Mouse (Mus musculus) embryo, embryonic 9.5 days (tissue): ENCODE results near the gene Borcs8.

Experiments
- DNase-seq: peaks from one replicate; pipeline ENCODE4 v3.0.0-alpha.2; 2017; ENCODE audit errors: extremely low spot score

Gene Borcs8

DNA sequence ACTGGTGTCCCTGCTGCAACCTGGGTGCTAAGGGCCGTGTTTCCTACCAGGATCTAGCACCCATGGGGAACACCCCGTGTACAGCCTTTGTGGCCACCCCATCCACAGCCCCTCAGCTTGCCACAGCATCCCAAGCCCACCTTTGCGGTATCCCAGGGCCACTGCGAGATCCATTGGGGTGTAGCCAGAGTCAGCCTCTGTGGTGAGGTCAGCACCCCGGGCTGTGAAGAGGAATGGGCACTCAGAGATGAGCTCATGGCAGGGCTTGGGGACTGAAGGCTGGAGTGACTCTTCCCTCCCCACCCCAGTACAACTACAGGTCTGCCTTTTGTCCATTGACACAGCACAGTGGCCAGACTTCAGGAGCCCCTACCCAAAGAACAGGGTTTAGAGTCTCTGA is 5.2 kb upstream of the Borcs8 start:
- no peak for DNase-seq

DNA sequence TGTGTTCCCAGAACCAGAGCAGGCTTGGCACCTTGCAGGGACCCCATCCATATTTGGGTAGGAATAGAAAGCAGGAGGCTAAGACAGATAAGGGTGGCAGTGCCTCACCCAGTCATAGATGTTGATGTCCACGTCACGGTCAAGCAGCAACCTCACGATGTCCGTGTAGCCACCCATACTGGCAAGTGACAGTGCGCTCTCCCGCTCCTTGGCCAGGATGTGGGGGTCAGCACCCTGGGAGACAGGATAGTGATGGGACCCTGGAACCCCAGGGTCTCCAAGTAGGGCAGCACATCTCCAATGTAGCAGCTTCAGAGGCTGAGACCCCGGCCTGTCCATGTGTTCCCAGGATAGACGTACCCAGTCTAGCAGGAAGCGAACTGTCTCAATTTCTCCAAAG is 4.4 kb upstream of the Borcs8 start:
- DNase-seq, result no peak

GRCm38 (mm10) chr8:70136591-70136990 is 2.7 kb upstream of the Borcs8 start:
- DNase-seq, result no peak

- no peak for DNase-seq
Measured at GRCm38 (mm10) chr8:70137890-70138289, 1.4 kb upstream of the Borcs8 start.

GRCm38 (mm10) chr8:70139981-70140380 is 682 bp downstream of the Borcs8 start:
- no peak for DNase-seq

DNA sequence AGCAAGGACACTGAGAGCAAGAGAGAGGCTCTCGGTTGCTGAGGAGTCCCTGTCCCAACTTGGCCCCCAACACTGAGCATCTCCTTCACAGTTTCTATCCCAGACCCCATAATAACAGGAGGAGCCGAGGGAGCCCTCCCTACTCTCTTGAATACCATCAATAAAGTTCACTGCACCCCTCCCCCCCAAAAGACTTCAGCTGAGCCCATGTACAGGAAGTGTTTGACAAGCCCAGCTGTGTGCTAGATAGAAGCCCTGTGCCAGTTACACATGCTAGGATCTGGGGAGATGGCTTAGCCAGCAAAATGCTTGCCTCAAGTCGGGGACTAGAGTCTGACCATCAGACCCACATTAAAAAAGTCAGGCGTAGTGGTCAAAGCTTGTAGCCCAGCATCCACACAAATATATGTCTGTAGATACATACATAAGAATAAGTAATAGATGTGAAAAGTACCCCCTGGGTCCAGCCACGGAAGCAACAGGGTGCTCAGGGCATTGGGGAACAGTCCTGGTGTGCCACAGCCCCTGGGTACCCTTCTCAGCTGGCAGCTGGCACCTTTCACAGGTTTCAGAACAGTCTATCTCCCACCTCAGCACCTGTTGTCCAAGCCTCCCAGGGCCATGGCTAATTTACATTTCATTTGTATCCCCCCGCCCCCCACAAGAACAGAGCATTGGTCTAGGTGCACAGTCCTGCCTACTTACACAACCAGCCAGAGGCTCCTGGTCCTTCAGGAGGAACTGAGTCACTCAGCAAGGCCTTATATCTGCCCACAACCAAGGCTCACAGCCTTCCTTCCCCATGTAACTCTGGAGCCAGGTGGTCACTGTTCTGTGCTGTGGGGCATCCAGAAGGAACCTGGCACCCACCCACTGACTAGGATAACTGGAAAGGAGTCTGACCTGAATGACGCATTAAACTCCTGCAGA is 8.6 kb downstream of the Borcs8 start:
- no peak for DNase-seq

DNA sequence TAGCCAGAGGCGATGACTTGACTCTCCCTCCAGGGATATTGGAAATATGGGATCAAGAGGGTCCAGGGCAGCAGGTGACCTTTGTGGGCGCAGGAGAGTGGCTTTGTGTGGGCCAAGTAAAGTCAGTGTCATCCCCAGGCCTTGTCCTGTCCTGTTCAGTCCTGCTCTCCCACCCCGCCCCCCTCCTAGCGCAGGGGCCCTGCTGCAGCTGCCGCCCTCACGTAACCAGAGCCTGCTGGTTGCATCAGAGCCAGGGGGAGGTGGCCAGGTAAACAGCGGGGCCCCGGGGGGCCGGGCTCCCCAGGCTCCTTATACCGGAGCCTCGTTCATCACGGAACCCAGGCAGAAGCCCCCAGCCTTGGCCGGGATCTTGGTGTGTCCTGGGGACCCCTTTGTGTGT is 10.9 kb downstream of the Borcs8 start:
- peak; percentile 31 for DNase-seq

DNA sequence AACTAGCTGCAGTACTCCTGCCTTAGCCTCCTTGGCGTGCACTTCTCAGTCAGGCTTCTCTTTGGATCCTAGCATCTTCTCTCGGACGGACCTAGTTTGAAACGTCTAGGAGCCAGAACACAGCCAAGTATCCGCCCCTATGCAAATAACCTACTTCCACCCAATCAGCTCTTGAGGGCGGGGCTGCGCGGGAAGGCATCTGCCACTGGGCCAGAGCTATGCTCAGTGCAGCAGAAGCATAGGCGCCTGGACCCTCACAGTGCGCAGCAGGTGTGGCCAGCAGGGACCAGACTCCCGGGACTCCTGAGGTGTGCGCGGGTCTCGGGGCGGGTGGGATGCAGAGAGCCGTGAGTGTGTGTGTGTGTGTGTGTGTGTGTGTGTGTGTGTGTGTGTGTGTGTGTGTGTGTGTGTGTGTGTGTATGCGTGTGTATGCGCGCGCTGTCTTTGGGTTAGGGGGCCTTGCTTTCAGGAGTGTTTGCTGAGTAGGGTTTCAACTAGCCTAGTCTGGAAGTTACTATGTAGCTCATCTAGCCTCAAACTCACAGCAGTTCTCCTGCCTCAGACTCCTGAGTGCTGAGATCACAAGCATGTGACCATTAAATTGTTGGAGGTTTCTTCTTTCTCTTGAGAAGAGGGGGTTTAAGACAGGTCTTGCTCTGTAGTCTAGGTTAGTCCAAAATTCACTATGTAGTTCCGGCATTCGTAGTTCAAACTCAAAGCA is 13.4 kb downstream of the Borcs8 start:
- peak; percentile 74 for DNase-seq

GRCm38 (mm10) chr8:70157240-70157800 is 18.0 kb downstream of the Borcs8 start:
- no peak for DNase-seq

DNA sequence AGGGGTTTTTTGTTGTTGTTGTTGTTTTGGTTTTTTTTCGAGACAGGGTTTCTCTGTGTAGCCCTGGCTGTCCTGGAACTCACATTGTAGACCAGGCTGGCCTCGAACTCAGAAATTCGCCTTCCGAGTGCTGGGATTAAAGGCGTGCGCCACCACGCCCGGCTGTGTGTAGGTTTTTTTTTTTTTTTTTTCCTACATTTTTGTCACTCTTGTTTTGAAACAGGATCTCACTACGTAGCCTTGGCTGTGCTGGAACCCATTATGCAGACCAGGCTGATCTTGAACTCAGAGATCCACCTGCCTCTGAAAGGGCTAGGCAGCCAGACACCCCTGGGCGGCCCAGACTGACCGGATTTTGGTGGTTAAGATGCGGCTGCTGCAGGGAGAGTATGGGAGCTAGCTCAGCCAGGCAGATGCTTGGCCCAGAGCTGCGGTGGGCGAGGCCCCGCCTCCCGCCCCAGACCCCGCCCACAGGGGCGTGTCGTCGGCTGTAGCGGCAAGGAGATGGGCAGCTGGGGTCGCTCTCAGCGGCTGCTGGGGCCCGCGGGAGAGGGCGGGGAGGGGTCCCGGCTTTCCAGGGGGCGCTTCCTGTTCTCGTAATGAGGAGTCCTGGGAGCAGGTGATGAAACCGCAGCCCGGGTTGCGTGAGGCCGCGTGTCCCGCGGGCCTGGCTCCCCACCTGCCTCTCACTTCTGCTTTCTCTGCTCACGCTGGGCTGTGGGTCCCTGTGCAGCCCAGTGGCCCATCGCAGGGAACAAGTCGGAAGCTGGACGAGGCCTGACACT is 19.0 kb downstream of the Borcs8 start:
- peak; percentile 89 for DNase-seq

- DNase-seq, result no peak
Measured at GRCm38 (mm10) chr8:70159211-70159610, 19.9 kb downstream of the Borcs8 start.

- DNase-seq, result no peak
Measured at GRCm38 (mm10) chr8:70160015-70160414, 20.7 kb downstream of the Borcs8 start.

DNA sequence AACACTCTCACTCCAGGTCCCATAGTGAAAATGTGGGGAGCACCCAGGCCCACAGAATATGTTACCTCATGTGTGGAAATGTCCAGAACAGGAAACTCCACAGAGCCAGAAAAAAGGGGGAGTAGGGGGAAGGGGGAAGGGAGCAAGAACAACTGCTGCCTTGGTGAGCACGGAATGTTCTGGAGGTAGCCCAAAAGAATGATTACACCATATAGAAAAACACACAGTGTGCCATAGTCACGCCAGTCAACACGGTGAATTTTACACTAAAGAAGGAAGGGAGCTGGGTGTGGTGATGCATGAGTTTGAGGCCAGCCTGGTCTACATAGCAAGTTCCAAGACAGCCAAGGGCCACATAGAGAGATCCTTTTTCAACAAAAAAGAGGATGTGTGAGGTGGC is 24.0 kb downstream of the Borcs8 start:
- DNase-seq, result no peak

- DNase-seq, result peak; percentile 86
Measured at GRCm38 (mm10) chr8:70166504-70167110, 27.3 kb downstream of the Borcs8 start.

DNA sequence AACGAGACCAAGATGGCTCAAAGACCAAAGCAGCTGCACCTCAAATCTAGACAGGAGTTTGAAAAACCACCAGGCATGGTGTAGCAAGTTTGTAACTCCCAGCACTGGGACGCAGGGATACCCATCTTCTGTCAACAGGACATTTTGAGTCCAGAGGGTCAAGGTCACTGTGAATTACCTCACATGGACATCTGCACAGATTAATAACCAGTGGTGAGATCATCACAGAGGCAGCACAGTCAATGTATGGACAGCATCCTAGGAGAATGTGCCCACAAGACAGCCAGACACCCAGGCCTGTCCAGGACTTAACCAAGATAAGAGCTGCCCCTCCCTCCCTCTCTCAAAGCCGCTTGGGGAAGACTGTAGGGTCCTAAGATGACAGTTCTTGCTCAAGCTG is 30.8 kb downstream of the Borcs8 start:
- DNase-seq, result no peak

DNA sequence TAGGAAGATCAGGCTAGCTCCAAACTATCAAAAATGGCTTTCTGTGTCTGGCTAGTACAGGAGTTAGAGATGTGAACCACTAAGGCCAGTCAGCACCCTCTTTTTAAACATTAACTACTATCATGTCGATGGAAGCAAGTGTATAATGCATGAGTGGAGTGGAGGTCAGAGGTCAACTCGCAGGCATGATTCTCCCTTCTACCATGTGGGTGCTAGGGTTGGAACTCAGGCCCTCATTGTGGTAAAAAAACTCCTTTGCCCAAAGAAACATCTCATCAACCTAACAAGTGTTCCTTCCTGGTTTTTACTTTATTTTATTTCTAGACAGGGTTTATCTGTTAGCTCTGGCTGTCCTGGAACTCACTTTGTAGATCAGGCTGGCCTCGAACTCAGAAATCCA is 31.4 kb downstream of the Borcs8 start:
- no peak for DNase-seq

GRCm38 (mm10) chr8:70171240-70171639 is 31.9 kb downstream of the Borcs8 start:
- no peak for DNase-seq

DNA sequence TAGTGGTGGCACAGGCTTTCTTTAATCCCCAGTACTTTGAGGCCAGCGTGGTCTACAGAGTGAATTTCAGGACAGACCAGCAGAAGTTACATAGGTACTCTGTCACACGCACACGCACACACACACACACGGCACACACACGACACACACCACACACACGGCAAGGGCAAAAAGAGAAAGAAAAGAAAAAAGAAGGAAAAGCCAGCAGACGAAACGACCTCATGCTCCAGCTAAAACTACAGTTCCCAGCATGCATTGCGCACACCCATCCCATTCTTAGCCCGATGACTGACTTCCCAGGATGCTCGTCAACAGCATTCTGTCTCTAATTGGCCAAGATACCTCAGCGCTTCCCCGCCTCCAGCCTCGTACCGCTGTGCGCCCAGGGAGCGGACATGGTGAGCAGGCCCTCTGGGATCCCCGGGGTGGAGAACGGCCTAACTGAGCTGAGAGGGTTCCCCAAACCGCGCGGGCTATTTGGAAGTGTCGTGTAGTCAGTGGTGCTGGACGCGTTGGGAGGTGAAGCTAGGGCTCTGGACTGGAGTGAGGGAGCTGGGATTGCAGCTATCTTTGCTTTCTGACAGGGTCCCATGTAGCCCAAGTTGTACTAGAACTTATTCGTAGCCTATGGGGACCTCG is 32.9 kb downstream of the Borcs8 start, which contains the start of gene Tmem161a:
Tmem161a (plus strand) TSS at position 314 of the 639 bp plus-strand sequence.
- DNase-seq, result peak; percentile 90

GRCm38 (mm10) chr8:70173320-70173719 is 34.0 kb downstream of the Borcs8 start:
- no peak for DNase-seq

GRCm38 (mm10) chr8:70174079-70174478 is 34.8 kb downstream of the Borcs8 start:
- DNase-seq, result no peak

GRCm38 (mm10) chr8:70178231-70178630 is 38.9 kb downstream of the Borcs8 start:
- DNase-seq, result no peak
